ENCODE assay signal across 8 mouse cellular contexts in the genomic region with DNA sequence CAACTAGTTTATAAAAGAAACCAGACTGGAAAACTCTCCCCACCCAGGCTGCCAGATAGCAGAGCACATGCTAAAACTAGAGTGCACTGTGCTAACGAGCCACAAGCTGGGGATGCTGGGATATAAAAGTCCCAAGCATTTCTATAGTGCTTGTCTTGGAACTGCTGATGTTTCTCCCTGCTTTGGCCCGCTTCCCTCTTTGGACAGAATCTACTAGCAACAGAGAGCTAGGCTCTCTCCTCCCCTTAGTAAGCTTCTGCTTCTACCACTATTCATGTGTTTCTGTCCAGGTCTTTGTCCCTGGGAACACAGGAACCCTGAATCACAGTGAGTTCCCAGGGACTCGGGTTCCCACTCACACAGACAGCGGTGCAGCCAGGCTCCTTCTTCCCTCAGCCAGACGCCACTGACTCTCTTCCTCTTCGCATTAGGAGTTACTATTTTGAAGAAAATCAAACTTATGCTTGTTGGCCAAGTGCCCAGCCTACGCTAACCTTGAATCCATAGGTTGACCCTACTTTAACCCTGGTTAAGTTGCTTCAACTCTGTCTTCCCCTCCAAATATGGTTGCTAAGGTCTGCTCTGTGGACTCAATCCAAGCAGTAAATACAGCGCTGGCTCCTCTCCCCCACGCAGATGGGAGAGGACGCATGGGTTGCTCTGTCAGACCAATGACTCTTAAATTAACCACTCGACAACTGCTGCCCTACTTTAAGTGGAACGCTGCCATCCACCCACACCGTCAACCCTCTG.
DNase-seq lines count a peak whose midpoint lies in the region; ATAC-seq and TF ChIP-seq lines count a peak whose summit lies in the region.

No protein-coding gene starts in this region.

- H3K27ac ChIP-seq in heart, adult 2 months: peak overlapping the region; percentile 68
- H3K27ac ChIP-seq in heart, embryonic 11.5 days (ENCODE audit: low read depth, low read length): no peak overlapping the region
- H3K27ac ChIP-seq in embryonic facial prominence, embryonic 14.5 days (replicated peaks; ENCODE audit: low read depth, low read length): peak overlapping the region; percentile 66
- no peak overlapping the region; the same call in 1 of the 2 replicates for H3K27ac ChIP-seq in intestine, postnatal 0 days (ENCODE audit: low read depth, low read length)
- H3K27ac ChIP-seq in liver, postnatal 0 days (ENCODE audit: low read depth): 0 out of 2 replicates have a peak overlapping the region, but pooled peaks have one; percentile 24
- peak overlapping the region; percentile 18; the same call in 1 of the 2 replicates for H3K27ac ChIP-seq in testis, adult 2 months (ENCODE audit: control insufficient read depth, insufficient read depth, low read depth, low read length)

- TF ChIP-seq CTCF in heart, adult 2 months (IDR thresholded peaks at IDR 0.05): no peak
- peak; percentile 22; the same call in 1 of the 2 replicates for TF ChIP-seq CTCF in intestine, postnatal 0 days (IDR thresholded peaks at IDR 0.05; ENCODE audit: low read depth)
- no peak for TF ChIP-seq CTCF in liver, postnatal 0 days (IDR thresholded peaks at IDR 0.05; ENCODE audit: low read depth)
- no peak for TF ChIP-seq CTCF in testis, adult 2 months (IDR thresholded peaks at IDR 0.05; ENCODE audit: control insufficient read depth, insufficient read depth, insufficient replicate concordance, low read depth, low read length)

- no peak for ATAC-seq in heart, embryonic 11.5 days (replicated peaks; ENCODE audit: insufficient number of reproducible peaks, low FRiP score, low TSS enrichment)
- ATAC-seq in embryonic facial prominence, embryonic 14.5 days (ENCODE audit: low read depth): peak; percentile 89
- no peak for ATAC-seq in intestine, postnatal 0 days
- no peak for ATAC-seq in liver, postnatal 0 days

- peaks cover 8% of the 10 kb centered on the region for H3K4me1 ChIP-seq in heart, adult 2 months (ENCODE audit: control insufficient read depth, insufficient read depth, low read length)
- H3K4me1 ChIP-seq in heart, embryonic 11.5 days (ENCODE audit: control insufficient read depth, insufficient read depth, low read length): no peaks in the 10 kb centered on the region
- H3K4me1 ChIP-seq in embryonic facial prominence, embryonic 14.5 days (ENCODE audit: control insufficient read depth, insufficient read depth, low read length): peaks cover 18% of the 10 kb centered on the region
- no peaks in the 10 kb centered on the region for H3K4me1 ChIP-seq in intestine, postnatal 0 days (replicated peaks; ENCODE audit: control insufficient read depth, insufficient read depth, low read length)
- H3K4me1 ChIP-seq in liver, postnatal 0 days (ENCODE audit: insufficient read depth): peaks cover 10% of the 10 kb centered on the region
- no peaks in the 10 kb centered on the region; the same call in 1 of the 2 replicates for H3K4me1 ChIP-seq in testis, adult 2 months (ENCODE audit: control insufficient read depth, insufficient read depth, low read length)

- H3K9ac ChIP-seq in heart, adult 2 months (ENCODE audit: low read depth, low read length): no peak overlapping the region
- H3K9ac ChIP-seq in heart, embryonic 11.5 days (ENCODE audit: low read depth, low read length): no peak overlapping the region
- no peak overlapping the region for H3K9ac ChIP-seq in embryonic facial prominence, embryonic 14.5 days (ENCODE audit: low read depth, low read length)
- no peak overlapping the region for H3K9ac ChIP-seq in intestine, postnatal 0 days (ENCODE audit: low read depth, low read length)
- no peak overlapping the region for H3K9ac ChIP-seq in liver, postnatal 0 days (replicated peaks)

- no peaks in the 10 kb centered on the region for H3K36me3 ChIP-seq in heart, adult 2 months (ENCODE audit: control insufficient read depth, insufficient read depth, low read length)
- H3K36me3 ChIP-seq in heart, embryonic 11.5 days (ENCODE audit: control insufficient read depth, insufficient read depth, low read length): no peaks in the 10 kb centered on the region
- H3K36me3 ChIP-seq in embryonic facial prominence, embryonic 14.5 days (ENCODE audit: control insufficient read depth, insufficient read depth, low read length): no peaks in the 10 kb centered on the region
- no peaks in the 10 kb centered on the region for H3K36me3 ChIP-seq in intestine, postnatal 0 days (ENCODE audit: control insufficient read depth, insufficient read depth)
- no peaks in the 10 kb centered on the region for H3K36me3 ChIP-seq in liver, postnatal 0 days (replicated peaks; ENCODE audit: insufficient read depth, low read length)
- no peaks in the 10 kb centered on the region for H3K36me3 ChIP-seq in testis, adult 2 months (ENCODE audit: control insufficient read depth, insufficient read depth, low read length)

- TF ChIP-seq EP300 in heart, adult 2 months (IDR thresholded peaks at IDR 0.05; ENCODE audit: insufficient read depth, low read depth, low read length): no peak
- no peak for TF ChIP-seq EP300 in liver, postnatal 0 days (IDR thresholded peaks at IDR 0.05; ENCODE audit: low read depth)

- peak; percentile 55 to 65 for DNase-seq in heart, adult 2 months
- DNase-seq in adrenal gland, postnatal 25 days: peak; percentile 39
- peak; percentile 86 for DNase-seq in embryonic facial prominence, embryonic 14.5 days (ENCODE audit: low spot score)
- DNase-seq in liver, postnatal 0 days: no peak
- no peak for DNase-seq in MN1 (ENCODE audit: low spot score)

- 0 out of 2 replicates have a peak, but pooled peaks cover 3% of the 10 kb centered on the region for H3K9me3 ChIP-seq in heart, embryonic 11.5 days (replicated peaks; ENCODE audit: control insufficient read depth, low read length)
- H3K9me3 ChIP-seq in embryonic facial prominence, embryonic 14.5 days (ENCODE audit: control insufficient read depth, low read length): no peaks in the 10 kb centered on the region
- H3K9me3 ChIP-seq in intestine, postnatal 0 days (ENCODE audit: control insufficient read depth): no peaks in the 10 kb centered on the region
- H3K9me3 ChIP-seq in liver, postnatal 0 days (ENCODE audit: low read length): no peaks in the 10 kb centered on the region

- intact Hi-C loops in heart, adult 2 months (cut with DNase I): loop anchor here (5.0 kb wide), 1 partner anchor 34 kb away; no protein-coding TSS in a partner anchor

- H3K27me3 ChIP-seq in heart, adult 2 months (ENCODE audit: control insufficient read depth, insufficient read depth, low read length): no peaks in the 10 kb centered on the region
- no peaks in the 10 kb centered on the region for H3K27me3 ChIP-seq in heart, embryonic 11.5 days (ENCODE audit: control insufficient read depth, insufficient read depth, low read length)
- H3K27me3 ChIP-seq in embryonic facial prominence, embryonic 14.5 days (replicated peaks; ENCODE audit: control insufficient read depth, insufficient read depth, low read length): no peaks in the 10 kb centered on the region
- no peaks in the 10 kb centered on the region for H3K27me3 ChIP-seq in intestine, postnatal 0 days (replicated peaks; ENCODE audit: control insufficient read depth, insufficient read depth, low read length)
- H3K27me3 ChIP-seq in liver, postnatal 0 days (ENCODE audit: insufficient read depth, low read length): no peaks in the 10 kb centered on the region
- H3K27me3 ChIP-seq in testis, adult 2 months (ENCODE audit: control insufficient read depth, insufficient read depth, low read length): no peaks in the 10 kb centered on the region

- TF ChIP-seq POLR2A in heart, adult 2 months (IDR thresholded peaks at IDR 0.05; ENCODE audit: insufficient read depth, low read depth, low read length): no peak
- TF ChIP-seq POLR2A in testis, adult 2 months (IDR thresholded peaks at IDR 0.05; ENCODE audit: control insufficient read depth, low read depth, low read length): no peak

- WGBS in heart, adult 2 months: 33% methylated on average over 13 of the region's 13 CpGs
- WGBS in heart, embryonic 11.5 days (ENCODE audit: insufficient replicate concordance): 68% methylated on average over 13 of the region's 13 CpGs
- 47% methylated on average over 13 of the region's 13 CpGs for WGBS in embryonic facial prominence, embryonic 14.5 days
- 45% methylated on average over 13 of the region's 13 CpGs for WGBS in intestine, postnatal 0 days
- 60% methylated on average over 13 of the region's 13 CpGs for WGBS in liver, postnatal 0 days (ENCODE audit: insufficient replicate concordance)

- no peak overlapping the region for H3K4me2 ChIP-seq in heart, embryonic 11.5 days
- peak overlapping the region; percentile 18; the same call in 1 of the 2 replicates for H3K4me2 ChIP-seq in embryonic facial prominence, embryonic 14.5 days (ENCODE audit: low read depth, low read length)
- no peak overlapping the region for H3K4me2 ChIP-seq in intestine, postnatal 0 days (replicated peaks; ENCODE audit: low read depth)
- H3K4me2 ChIP-seq in liver, postnatal 0 days (ENCODE audit: low read depth, low read length): 0 out of 2 replicates have a peak overlapping the region, but pooled peaks have one; percentile 2

- no peaks in the 10 kb centered on the region for H3K79me2 ChIP-seq in heart, adult 2 months (replicated peaks; ENCODE audit: control insufficient read depth, insufficient read depth, low read length)

- H3K4me3 ChIP-seq in heart, adult 2 months: no peak overlapping the region; the same call in 1 of the 2 replicates
- no peak overlapping the region for H3K4me3 ChIP-seq in heart, embryonic 11.5 days (ENCODE audit: low read depth, low read length)
- no peak overlapping the region for H3K4me3 ChIP-seq in embryonic facial prominence, embryonic 14.5 days (ENCODE audit: low read depth, low read length)
- H3K4me3 ChIP-seq in intestine, postnatal 0 days (ENCODE audit: low read depth, low read length): no peak overlapping the region
- no peak overlapping the region for H3K4me3 ChIP-seq in liver, postnatal 0 days (ENCODE audit: low read depth, low read length)
- H3K4me3 ChIP-seq in testis, adult 2 months (ENCODE audit: control insufficient read depth, low read depth, low read length): no peak overlapping the region

Comparison
In these comparisons a context has a peak if more than half of its experiments do, and no peak if none do; other contexts are left out.
1. H3K27ac ChIP-seq: peak in heart, adult 2 months (single experiment), embryonic facial prominence, embryonic 14.5 days (single experiment), liver, postnatal 0 days (single experiment) and testis, adult 2 months (single experiment); none in heart, embryonic 11.5 days (single experiment) and intestine, postnatal 0 days (single experiment).
2. DNase-seq: peak in heart, adult 2 months (2 of 2), adrenal gland, postnatal 25 days (single experiment) and embryonic facial prominence, embryonic 14.5 days (single experiment); none in liver, postnatal 0 days (single experiment) and MN1 (single experiment).
3. H3K4me2 ChIP-seq: peak in embryonic facial prominence, embryonic 14.5 days (single experiment) and liver, postnatal 0 days (single experiment); none in heart, embryonic 11.5 days (single experiment) and intestine, postnatal 0 days (single experiment).